Mouse (Mus musculus) midbrain, embryonic 14.5 days (tissue): Measurements from ENCODE around the gene Rasgrp2. TPM values are rescaled to one million over a fixed set of nuclear protein-coding genes. Genes with fewer than 3 reads are reported as not detected.

Experiments used
- ATAC-seq: fragments of 200-750 bp; cut with Nextera tagmentation; 2 replicates; pipeline ENCODE4 v1.8.0; 2017; ENCODE audit warnings: moderate number of reproducible peaks, moderate library complexity; ENCODE audit not compliant: low FRiP score, low TSS enrichment
- DNase-seq: peaks from one replicate; pipeline ENCODE4 v3.0.0-alpha.2; 2015
- H3K27ac ChIP-seq: fragments of 300-500 bp; sonication (generic); replicated peaks from 2 replicates; pipeline ENCODE4 v1.5.1; 2014; ENCODE audit warnings: mild to moderate bottlenecking, low read depth, low read length, moderate library complexity
- H3K27me3 ChIP-seq: fragments of 300-500 bp; sonication (generic); 2 replicates; pipeline ENCODE4 v1.6.1; 2014; ENCODE audit warnings: low read length, control low read depth, mixed read lengths; ENCODE audit not compliant: control insufficient read depth, insufficient read depth
- H3K36me3 ChIP-seq: fragments of 300-500 bp; sonication (generic); 2 replicates; pipeline ENCODE4 v1.6.1; 2014; ENCODE audit warnings: low read length, control low read depth; ENCODE audit not compliant: control insufficient read depth, insufficient read depth
- H3K4me1 ChIP-seq: fragments of 300-500 bp; sonication (generic); 2 replicates; pipeline ENCODE4 v1.6.1; 2014; ENCODE audit warnings: mild to moderate bottlenecking, antibody characterized with exemption, low read length, control low read depth; ENCODE audit not compliant: control insufficient read depth, insufficient read depth
- H3K4me2 ChIP-seq: fragments of 300-500 bp; sonication (generic); 2 replicates; pipeline ENCODE4 v1.6.1; 2014; ENCODE audit warnings: mild to moderate bottlenecking, low read length, moderate library complexity
- H3K4me3 ChIP-seq: fragments of 300-500 bp; sonication (generic); replicated peaks from 2 replicates; pipeline ENCODE4 v1.5.1; 2014; ENCODE audit warnings: low read depth, low read length
- H3K9ac ChIP-seq: fragments of 300-500 bp; sonication (generic); replicated peaks from 2 replicates; pipeline ENCODE4 v1.6.1; 2014; ENCODE audit warnings: mild to moderate bottlenecking, low read length, moderate library complexity
- H3K9me3 ChIP-seq: fragments of 300-500 bp; sonication (generic); 2 replicates; pipeline ENCODE4 v1.6.1; 2016; ENCODE audit warnings: low read length, control low read depth, mixed read lengths; ENCODE audit not compliant: control insufficient read depth
- WGBS: fragments of 180-500 bp; shearing (Covaris S2); extraction: QIAGEN DNeasy Blood & Tissue Kit; methylation state at CpG from one replicate; pipeline ENCODE4 v1.1.7; 2014; 5-methylcytosine and 5-hydroxymethylcytosine counted together
- polyA plus RNA-seq: library from polyadenylated mRNA; unstranded; fragments of >200 nt; fragmentation: Nextera tagmentation; extraction: Ambion mirVana; gene quantifications from 2 replicates; pipeline ENCODE4 v1.2.1, GENCODE M21; 2014

Rasgrp2 gene
- polyA plus RNA-seq, 1 experiment from 2014 or later: 32.9 TPM

DNA sequence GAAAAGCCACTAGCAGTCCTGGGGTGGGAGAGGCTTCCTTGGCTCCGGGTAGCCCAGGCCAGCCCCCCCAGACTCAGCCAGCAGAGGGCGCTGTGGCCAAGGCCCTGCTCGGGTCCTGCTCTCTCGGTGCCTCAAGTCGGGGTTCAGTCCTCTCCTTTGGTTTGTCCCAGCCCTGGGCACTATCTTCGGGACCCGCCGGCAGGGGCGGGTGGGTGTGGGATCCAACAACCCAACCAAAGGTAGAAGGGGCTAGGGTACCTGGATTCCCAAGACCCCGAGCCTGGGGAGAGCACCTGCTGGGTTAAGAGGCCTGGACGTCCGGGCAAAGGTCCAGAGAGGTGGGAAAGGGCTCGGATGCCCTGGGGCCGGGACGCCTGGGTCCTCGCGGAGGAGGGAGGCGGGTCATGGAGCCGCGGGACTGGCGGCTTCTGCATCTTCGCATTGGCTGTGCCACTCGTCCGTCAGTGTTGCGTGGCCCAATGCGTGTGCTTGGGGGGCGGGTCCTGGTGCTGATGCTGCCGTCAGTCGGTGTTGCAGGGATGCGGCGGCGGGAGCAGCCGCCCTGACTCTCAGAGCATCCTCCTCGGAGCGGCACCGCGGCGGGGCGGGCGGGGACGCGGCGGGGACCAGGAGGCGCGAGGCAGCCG is 19.2 kb downstream of the Rasgrp2 start, which contains the start of gene Nrxn2:
Gene Nrxn2 (plus strand): TSS at position 499 of the 647 bp plus-strand sequence.
- ATAC-seq (peak; percentile 91), DNase-seq (peak; percentile 97)
- Histone ChIP-seq H3K4me1 (peaks cover 67% of the 10 kb centered on the region), H3K27me3 (no peaks in the 10 kb centered on the region), H3K4me2 (peak within 1 kb of the TSS; percentile 81), H3K4me3 (peak within 1 kb of the TSS; percentile 68), H3K27ac (peak within 1 kb of the TSS; percentile 84), H3K36me3 (no peaks in the 10 kb centered on the region), H3K9ac (peak within 1 kb of the TSS; percentile 95), H3K9me3 (no peaks in the 10 kb centered on the region)
- under 1% methylated on average over 46 of the region's 46 CpGs for WGBS

DNA sequence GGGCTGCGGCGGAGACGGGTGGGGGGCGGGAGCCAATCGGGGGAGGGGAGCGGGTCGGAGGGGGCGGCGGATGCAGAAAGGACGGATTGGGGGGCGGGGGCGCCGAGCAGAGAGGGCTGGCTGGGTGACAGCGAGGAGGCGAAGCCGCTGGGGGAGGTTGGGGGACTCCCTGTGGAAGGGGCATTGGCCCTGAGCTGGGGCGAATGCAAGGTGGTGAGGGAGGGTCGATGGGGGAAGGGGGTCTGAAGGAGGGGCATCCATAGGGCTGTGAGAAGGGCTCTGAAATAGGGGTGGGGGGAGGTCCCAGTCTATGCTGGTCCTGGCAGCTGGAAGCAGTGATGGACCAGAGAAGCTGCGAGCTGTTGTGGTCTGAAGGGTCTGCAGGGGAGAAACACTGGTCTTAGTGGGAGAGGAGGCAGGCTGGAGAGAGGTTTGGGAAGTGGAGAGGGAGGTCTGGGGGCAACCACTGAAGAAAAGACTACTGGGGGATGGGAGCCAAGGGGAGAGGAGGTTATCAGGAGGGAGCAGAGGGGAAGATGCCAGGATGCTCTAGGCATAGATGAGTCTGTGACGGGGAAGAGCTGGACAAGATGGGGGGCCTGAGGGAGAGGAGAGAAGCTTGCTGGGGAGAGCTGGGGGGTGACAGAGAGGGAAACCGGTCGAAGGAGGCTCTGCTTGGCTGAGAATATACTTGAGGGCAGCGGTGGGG is 20.0 kb downstream of the Rasgrp2 start:
- H3K27me3 ChIP-seq: no peaks in the 10 kb centered on the region
- H3K27ac ChIP-seq: peak overlapping the region; percentile 84
- peaks cover 73% of the 10 kb centered on the region for H3K4me1 ChIP-seq
- no peaks in the 10 kb centered on the region for H3K36me3 ChIP-seq
- DNase-seq: peak; percentile 65
- peak overlapping the region; percentile 68 for H3K4me3 ChIP-seq
- H3K4me2 ChIP-seq: peak overlapping the region; percentile 81
- peak overlapping the region; percentile 95 for H3K9ac ChIP-seq
- H3K9me3 ChIP-seq: no peaks in the 10 kb centered on the region
- ATAC-seq: peak; percentile 11; the same call in 1 of the 2 replicates
- 7% methylated on average over 19 of the region's 23 CpGs for WGBS

DNA sequence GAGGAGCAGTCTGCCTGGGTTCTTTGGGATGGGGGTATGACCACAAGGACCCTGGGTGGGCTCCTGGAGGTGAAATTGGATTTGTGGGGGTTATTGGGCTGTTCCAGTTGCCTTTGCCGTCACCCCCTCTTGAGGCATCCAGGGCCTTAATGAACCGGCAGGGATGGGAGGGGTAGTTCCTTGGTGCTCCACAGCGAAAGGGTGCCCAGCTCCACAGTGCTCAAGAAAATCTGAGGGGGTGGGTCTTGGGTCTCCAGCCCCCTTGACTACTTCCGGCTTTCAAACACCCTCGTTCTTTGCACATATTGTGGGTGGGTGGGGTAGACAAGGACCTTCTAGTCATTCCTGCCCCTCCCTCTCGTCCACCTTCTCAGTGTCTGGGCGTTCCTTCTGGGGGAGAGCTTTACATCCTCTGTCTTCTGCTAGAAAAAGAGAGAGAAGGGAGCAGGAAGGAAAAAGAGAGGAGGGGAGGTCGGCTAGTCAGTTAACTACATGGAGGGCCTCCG is 20.7 kb downstream of the Rasgrp2 start:
- Histone ChIP-seq H3K9me3 (no peaks in the 10 kb centered on the region), H3K4me1 (peaks cover 80% of the 10 kb centered on the region), H3K27me3 (no peaks in the 10 kb centered on the region), H3K9ac (peak overlapping the region; percentile 95), H3K4me2 (peak overlapping the region; percentile 81), H3K4me3 (peak overlapping the region; percentile 68), H3K27ac (peak overlapping the region; percentile 84), H3K36me3 (no peaks in the 10 kb centered on the region)
- no peak for ATAC-seq
- 47% methylated on average over 9 of the region's 9 CpGs for WGBS
- DNase-seq: no peak

DNA sequence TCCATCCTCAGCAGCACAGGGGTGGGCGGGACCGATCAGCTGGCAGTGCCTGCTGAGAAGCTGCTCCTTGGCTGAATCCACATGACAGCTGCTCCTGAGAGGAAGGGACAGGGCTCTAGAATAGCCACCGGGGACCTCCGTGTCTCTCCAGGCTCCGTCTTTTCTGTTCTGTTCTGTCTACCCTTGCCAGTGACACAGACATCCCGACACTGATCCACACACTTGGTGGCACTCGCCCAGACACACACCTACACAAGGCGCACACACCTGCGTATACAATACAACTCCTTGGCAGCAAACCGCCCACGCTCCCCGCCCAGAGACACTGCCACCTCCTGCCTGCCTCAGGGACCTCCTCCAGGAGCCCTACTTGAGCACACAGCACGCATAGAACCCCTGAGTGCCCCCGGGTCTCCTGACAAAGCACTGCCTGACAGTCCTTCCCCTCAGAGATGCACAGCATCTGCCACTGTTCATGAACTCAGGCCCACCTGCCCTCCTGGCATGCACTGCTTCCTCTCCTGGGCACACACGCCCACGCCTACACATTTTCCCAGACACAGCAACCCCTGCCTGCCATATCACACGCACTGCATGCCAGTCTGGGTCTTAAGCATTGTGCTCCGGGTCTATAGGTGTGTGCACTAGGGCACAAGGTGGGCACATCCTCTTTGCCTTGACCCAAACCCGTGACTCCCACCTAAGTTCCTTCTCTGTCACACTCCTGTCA is 21.5 kb downstream of the Rasgrp2 start:
- 55% methylated on average over 19 of the region's 19 CpGs for WGBS
- peak overlapping the region; percentile 84 for H3K27ac ChIP-seq
- peak overlapping the region; percentile 95 for H3K9ac ChIP-seq
- no peaks in the 10 kb centered on the region for H3K27me3 ChIP-seq
- ATAC-seq (no peak), DNase-seq (peak; percentile 43)
- no peaks in the 10 kb centered on the region for H3K36me3 ChIP-seq
- H3K4me1 ChIP-seq: peaks cover 81% of the 10 kb centered on the region
- peak overlapping the region; percentile 68 for H3K4me3 ChIP-seq
- H3K9me3 ChIP-seq: no peaks in the 10 kb centered on the region
- H3K4me2 ChIP-seq: peak overlapping the region; percentile 81

DNA sequence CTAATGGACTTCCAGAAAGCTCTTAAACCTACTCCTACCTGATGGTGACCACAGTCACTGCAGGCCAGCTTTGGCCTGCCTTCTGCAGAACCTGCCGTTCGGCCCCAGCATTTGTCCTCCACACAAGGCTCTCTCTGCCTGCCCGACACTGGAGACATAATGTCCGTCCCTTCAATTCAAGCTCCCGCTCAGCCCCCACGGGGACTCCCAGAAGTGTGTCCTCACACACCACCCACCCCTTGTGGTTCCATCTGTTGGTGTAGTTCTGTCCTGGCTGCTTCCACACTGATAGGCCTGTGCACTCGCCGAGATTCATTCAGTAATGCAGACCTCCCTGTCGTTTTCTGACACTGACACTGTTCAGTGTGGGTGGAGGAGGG is 22.1 kb downstream of the Rasgrp2 start:
- ATAC-seq (no peak), DNase-seq (no peak)
- H3K36me3 ChIP-seq: no peaks in the 10 kb centered on the region
- H3K9ac ChIP-seq: no peak overlapping the region
- 71% methylated on average over 9 of the region's 9 CpGs for WGBS
- peak overlapping the region; percentile 68 for H3K4me3 ChIP-seq
- H3K4me2 ChIP-seq: peak overlapping the region; percentile 81
- no peak overlapping the region for H3K27ac ChIP-seq
- H3K27me3 ChIP-seq: no peaks in the 10 kb centered on the region
- no peaks in the 10 kb centered on the region for H3K9me3 ChIP-seq
- H3K4me1 ChIP-seq: peaks cover 81% of the 10 kb centered on the region

DNA sequence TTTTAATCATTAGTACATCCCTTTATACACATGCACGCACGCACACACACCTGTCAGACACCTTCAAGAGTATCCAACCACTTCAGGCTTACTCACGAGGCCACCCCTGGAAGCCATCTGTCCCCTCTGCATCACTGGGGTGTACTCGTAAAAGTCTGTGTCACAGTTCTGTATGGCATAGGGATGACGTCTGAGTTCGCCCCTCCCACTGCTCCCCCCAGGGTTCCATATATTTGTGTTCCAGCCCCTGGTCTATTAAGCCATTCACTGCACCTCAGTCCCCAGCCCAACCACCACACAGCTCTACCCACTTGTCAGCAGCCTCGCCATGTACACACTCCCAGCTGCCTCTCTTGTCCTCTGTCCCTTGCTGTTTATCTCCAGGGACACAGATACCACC is 22.9 kb downstream of the Rasgrp2 start:
- Histone ChIP-seq H3K4me2 (peak overlapping the region; percentile 81), H3K36me3 (no peaks in the 10 kb centered on the region), H3K4me3 (0 out of 2 replicates have a peak overlapping the region, but pooled peaks have one; percentile 1), H3K9me3 (no peaks in the 10 kb centered on the region), H3K27ac (no peak overlapping the region), H3K4me1 (peaks cover 81% of the 10 kb centered on the region), H3K27me3 (0 out of 2 replicates have a peak, but pooled peaks cover 3% of the 10 kb centered on the region), H3K9ac (no peak overlapping the region)
- ATAC-seq (no peak), DNase-seq (no peak)
- WGBS: 63% methylated on average over 7 of the region's 7 CpGs

DNA sequence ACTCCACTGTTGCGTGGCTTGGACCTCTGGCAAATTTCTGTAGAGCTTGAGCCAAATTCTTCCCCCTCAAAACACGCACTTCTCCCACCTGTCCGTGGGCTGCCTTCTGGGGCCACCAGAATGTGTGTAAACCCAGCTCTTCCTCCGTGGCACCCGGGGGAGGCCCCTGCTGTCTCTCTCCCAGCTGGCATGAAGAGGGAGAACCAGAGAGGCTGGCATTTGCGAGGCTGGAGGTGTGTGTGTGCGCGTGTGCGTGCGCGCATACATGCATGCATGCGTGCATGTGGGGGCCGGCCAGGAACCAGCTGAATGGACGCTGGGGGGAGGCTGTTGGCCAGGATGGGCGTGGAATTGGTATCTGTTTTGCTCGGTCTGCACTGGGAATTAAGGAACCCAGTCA is 24.1 kb downstream of the Rasgrp2 start:
- no peak overlapping the region for H3K4me3 ChIP-seq
- no peaks in the 10 kb centered on the region for H3K9me3 ChIP-seq
- no peak overlapping the region for H3K27ac ChIP-seq
- DNase-seq (no peak), ATAC-seq (no peak)
- peaks cover 15% of the 10 kb centered on the region; the same call in 1 of the 2 replicates for H3K27me3 ChIP-seq
- WGBS: 87% methylated on average over 16 of the region's 16 CpGs
- peaks cover 5% of the 10 kb centered on the region for H3K36me3 ChIP-seq
- H3K9ac ChIP-seq: no peak overlapping the region
- 0 out of 2 replicates have a peak overlapping the region, but pooled peaks have one; percentile 8 for H3K4me2 ChIP-seq
- peaks cover 83% of the 10 kb centered on the region for H3K4me1 ChIP-seq

DNA sequence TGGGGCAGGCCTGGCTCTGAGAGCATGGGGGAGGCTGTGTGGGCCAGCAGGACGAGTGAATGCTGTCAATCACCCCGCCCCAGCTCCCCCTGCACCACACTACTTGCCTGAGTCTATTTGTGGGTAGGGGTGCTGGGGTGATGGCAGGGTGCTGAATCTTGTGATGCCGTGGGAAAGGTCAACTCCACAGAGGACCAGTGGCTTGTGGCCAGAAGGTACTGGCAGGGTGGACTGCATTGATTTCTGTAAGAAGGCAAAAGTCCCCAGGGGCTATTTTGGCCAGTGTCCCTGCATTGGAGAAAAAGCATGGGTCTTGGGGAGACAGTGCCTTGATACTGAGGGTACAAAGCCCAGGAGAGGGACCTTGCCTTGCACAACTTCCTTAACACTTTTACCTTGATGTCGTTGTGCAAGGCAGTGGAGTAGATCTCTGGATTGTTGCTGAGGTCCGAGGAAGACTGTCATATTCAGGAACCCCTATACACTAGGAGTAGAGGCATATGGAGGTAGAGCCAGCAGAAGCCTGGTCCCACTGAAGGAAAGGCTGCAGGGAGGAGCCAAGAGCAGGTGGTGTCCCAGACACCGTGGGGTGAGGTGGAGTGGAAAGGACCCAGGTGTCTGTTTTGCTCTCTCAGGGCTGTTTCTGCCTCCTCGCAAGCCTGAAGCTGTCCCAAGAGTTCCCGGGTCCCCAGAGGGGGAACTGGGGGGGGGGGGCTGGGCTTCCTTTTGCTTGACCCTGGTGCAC is 25.2 kb downstream of the Rasgrp2 start:
- no peaks in the 10 kb centered on the region for H3K9me3 ChIP-seq
- no peak for DNase-seq
- no peak for ATAC-seq
- H3K36me3 ChIP-seq: peaks cover 16% of the 10 kb centered on the region
- no peak overlapping the region for H3K9ac ChIP-seq
- no peak overlapping the region for H3K4me3 ChIP-seq
- H3K27ac ChIP-seq: no peak overlapping the region
- no peak overlapping the region for H3K4me2 ChIP-seq
- H3K27me3 ChIP-seq: peaks cover 25% of the 10 kb centered on the region; the same call in 1 of the 2 replicates
- H3K4me1 ChIP-seq: peaks cover 94% of the 10 kb centered on the region
- WGBS: 66% methylated on average over 8 of the region's 8 CpGs
